Mouse (Mus musculus) adrenal gland (tissue): ENCODE measurements around the gene Trim65.

Experiments
- intact Hi-C: fragments of 180-260 bp; cut with DNase I; formaldehyde crosslinking; loops from one replicate; pipeline ENCODE4 v1.15.1; 2025
- long read RNA-seq, 2 experiments: library from polyadenylated mRNA; unstranded; transcript quantifications; one replicate each; pipeline ENCODE4 v2.0.0; 2020; ENCODE audit warnings: borderline replicate concordance in 1 of 2; ENCODE audit not compliant: insufficient replicate concordance in 1 of 2

Trim65 gene
- long read RNA-seq, experiment 1, partial matches to known transcripts = 0 of 1 reads
- long read RNA-seq, experiment 1, other reads (novel, unspliced or antisense) = 1 of 1 reads
- long read RNA-seq, experiment 2, partial matches to known transcripts = 0 of 1 reads
- long read RNA-seq, experiment 2, other reads (novel, unspliced or antisense) = 1 of 1 reads

GRCm38 (mm10) chr11:116130488-116131205 lies at the start of gene Trim65:
TSS of gene Trim65 (minus strand) at chr11:116131128.
- intact Hi-C loops = loop anchor here (5.0 to 10.0 kb wide), 2 partner anchors 33 to 96 kb away; partner anchors contain the start of gene Unk

- intact Hi-C loops = no loop called here
These were observed 47.6 kb upstream of the Trim65 start for GRCm38 (mm10) chr11:116178411-116179121.

- intact Hi-C loops = no loop called here
These were observed 45.1 kb upstream of the Trim65 start for GRCm38 (mm10) chr11:116176010-116176409.

- intact Hi-C loops = no loop called here
These were observed 44.0 kb upstream of the Trim65 start for GRCm38 (mm10) chr11:116174775-116175448.

GRCm38 (mm10) chr11:116171959-116172358 lies 41.0 kb upstream of the Trim65 start:
- intact Hi-C loops = no loop called here

- intact Hi-C loops = no loop called here
These were observed 39.3 kb upstream of the Trim65 start for GRCm38 (mm10) chr11:116170003-116170800.

GRCm38 (mm10) chr11:116169214-116169613 lies 38.3 kb upstream of the Trim65 start:
- intact Hi-C loops = no loop called here

- intact Hi-C loops = no loop called here
These were observed 37.0 kb upstream of the Trim65 start, which contains the start of gene Fbf1 for GRCm38 (mm10) chr11:116167884-116168439. TSS of gene Fbf1 (minus strand) at chr11:116168166.

- intact Hi-C loops = no loop called here
These were observed 36.3 kb upstream of the Trim65 start for GRCm38 (mm10) chr11:116167232-116167631.

GRCm38 (mm10) chr11:116163002-116163401 lies 32.1 kb upstream of the Trim65 start:
- intact Hi-C loops = no loop called here

- intact Hi-C loops = no loop called here
These were observed 31.2 kb upstream of the Trim65 start for GRCm38 (mm10) chr11:116162146-116162545.

GRCm38 (mm10) chr11:116161312-116161711 lies 30.4 kb upstream of the Trim65 start:
- intact Hi-C loops = no loop called here

GRCm38 (mm10) chr11:116150960-116151359 lies 20.0 kb upstream of the Trim65 start:
- intact Hi-C loops = loop anchor here (5.0 kb wide), 1 partner anchor 71 kb away; no protein-coding TSS in a partner anchor

- intact Hi-C loops = loop anchor here (5.0 kb wide), 1 partner anchor 143 kb away; no protein-coding TSS in a partner anchor
These were observed 18.4 kb upstream of the Trim65 start for GRCm38 (mm10) chr11:116149341-116149740.

GRCm38 (mm10) chr11:116148761-116149221 lies 17.9 kb upstream of the Trim65 start:
- intact Hi-C loops = loop anchor here (5.0 kb wide), 1 partner anchor 144 kb away; no protein-coding TSS in a partner anchor

GRCm38 (mm10) chr11:116146294-116146985 lies 15.5 kb upstream of the Trim65 start:
- intact Hi-C loops = loop anchor here (5.0 kb wide), 1 partner anchor 146 kb away; no protein-coding TSS in a partner anchor

- intact Hi-C loops = loop anchor here (5.0 kb wide), 1 partner anchor 147 kb away; no protein-coding TSS in a partner anchor
These were observed 14.8 kb upstream of the Trim65 start for GRCm38 (mm10) chr11:116145481-116146293.

GRCm38 (mm10) chr11:116143468-116143867 lies 12.5 kb upstream of the Trim65 start:
- intact Hi-C loops = no loop called here
